Mouse (Mus musculus) ES-E14 (cell line): ENCODE measurements around the gene Gm20605. TPM values are rescaled to one million over a fixed set of nuclear protein-coding genes. Genes with fewer than 3 reads are reported as not detected.
A peak's percentile ranks its signal among the peaks of the same experiment; 100 is the strongest.

Experiments
- DNase-seq: peaks from one replicate; pipeline ENCODE4 v3.0.0-alpha.2; 2013; ENCODE audit warnings: low read depth, low spot score
- H3K27ac ChIP-seq: 2 replicates; pipeline ENCODE4 v1.5.1; 2012; ENCODE audit warnings: low read depth, mild to moderate bottlenecking, low read length, moderate library complexity, mixed read lengths; ENCODE audit not compliant: poor library complexity, insufficient read depth, severe bottlenecking
- H3K36me3 ChIP-seq: 2 replicates; pipeline ENCODE4 v1.6.1; 2012; ENCODE audit warnings: mild to moderate bottlenecking, low read length, moderate library complexity, mixed read lengths; ENCODE audit not compliant: control insufficient read depth, poor library complexity, insufficient read depth, severe bottlenecking
- H3K4me1 ChIP-seq, 2 experiments: fragments of 150-350 bp in 1 of 2; sonication (generic) in 1 of 2; 2 replicates each; pipeline ENCODE4 v1.6.1; 2012; ENCODE audit warnings: low read length in 2 of 2, mild to moderate bottlenecking in 1 of 2, mixed read lengths in 1 of 2; ENCODE audit not compliant: control insufficient read depth in 2 of 2, insufficient read depth in 2 of 2, poor library complexity in 1 of 2
- H3K4me3 ChIP-seq, 2 experiments: fragments of 150-350 bp in 1 of 2; sonication (generic) in 1 of 2; 2 replicates each; pipeline ENCODE4 v1.5.1; 2012; ENCODE audit warnings: low read length in 2 of 2, low read depth in 1 of 2, mild to moderate bottlenecking in 1 of 2, mixed read lengths in 1 of 2; ENCODE audit not compliant: insufficient read depth in 1 of 2, poor library complexity in 1 of 2, severe bottlenecking in 1 of 2
- H3K9ac ChIP-seq: 2 replicates; pipeline ENCODE4 v1.6.1; 2012; ENCODE audit warnings: low read depth, mild to moderate bottlenecking, low read length, mixed read lengths; ENCODE audit not compliant: poor library complexity, insufficient read depth, severe bottlenecking
- H3K9me3 ChIP-seq: fragments of 150-350 bp; sonication (generic); 2 replicates; pipeline ENCODE4 v1.6.1; 2012; ENCODE audit warnings: low read depth, mild to moderate bottlenecking, low read length; ENCODE audit not compliant: control insufficient read depth, insufficient read depth
- CHD2 ChIP-seq: IDR thresholded peaks from 2 replicates; pipeline ENCODE4 v1.6.1; 2014; ENCODE audit warnings: mild to moderate bottlenecking, low read depth, low read length, inconsistent platforms
- HCFC1 ChIP-seq: IDR thresholded peaks from 2 replicates; pipeline ENCODE4 v1.6.1; 2012; ENCODE audit warnings: low read length, inconsistent platforms, borderline replicate concordance; ENCODE audit not compliant: insufficient read depth
- MAFK ChIP-seq: IDR thresholded peaks from 2 replicates; pipeline ENCODE4 v1.6.1; 2014; ENCODE audit warnings: mild to moderate bottlenecking, low read depth, low read length, inconsistent platforms; ENCODE audit not compliant: insufficient read depth
- ZC3H11A ChIP-seq: IDR thresholded peaks from 2 replicates; pipeline ENCODE4 v1.6.1; 2012; ENCODE audit warnings: low read depth, mild to moderate bottlenecking, inconsistent platforms, low read length, borderline replicate concordance
- ZNF384 ChIP-seq: IDR thresholded peaks from 2 replicates; pipeline ENCODE4 v1.6.1; 2012; ENCODE audit warnings: low read depth, low read length, inconsistent platforms
- in situ Hi-C, 2 experiments: fragments of 600-800 bp; cut with MboI; formaldehyde crosslinking; loops; one replicate each; pipeline ENCODE4 v1.15.1; 2025; ENCODE audit warnings: low sequenced_read_pairs in 2 of 2, inconsistent platforms in 1 of 2; ENCODE audit not compliant: unreplicated experiment in 2 of 2
- total RNA-seq: library from RNA; depleted of rRNA; stranded (reverse); fragments of 300-350 nt; gene quantifications from 2 replicates; pipeline ENCODE4 v1.2.3, GENCODE M21; 2012

Gene Gm20605
- total RNA-seq, 1 experiment = 7.8 TPM

DNA sequence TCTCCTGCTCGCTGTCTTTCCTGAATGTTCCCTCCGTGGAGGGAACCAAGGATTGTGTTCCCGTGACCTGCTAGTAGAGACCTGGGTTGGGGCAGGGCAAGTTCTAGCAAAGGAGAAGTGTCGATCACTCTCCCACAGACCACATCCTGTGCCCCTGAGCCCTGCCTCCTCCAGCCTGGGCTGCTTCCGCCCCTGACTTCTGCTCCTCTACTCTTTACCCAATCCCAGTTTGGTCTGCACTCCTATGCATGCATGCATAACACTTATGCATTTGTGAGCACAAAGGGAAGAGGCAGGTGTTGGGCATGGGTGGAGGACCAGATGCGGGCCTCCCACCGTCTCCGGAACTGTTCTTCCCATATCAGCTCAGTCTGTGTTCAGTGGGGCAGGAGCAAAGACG is 2.2 kb downstream of the Gm20605 start:
- Histone ChIP-seq H3K27ac (peak overlapping the region; percentile 95), H3K9ac (peak overlapping the region; percentile 95), H3K9me3 (no peaks in the 10 kb centered on the region), H3K36me3 (peaks cover 17% of the 10 kb centered on the region), H3K4me3 (peak overlapping the region; percentile 97 to 99), H3K4me1 (peaks cover 2 to 23% of the 10 kb centered on the region in 2 experiments; a peak in 2 of 4 replicates)
- no peak for DNase-seq
- TF ChIP-seq CHD2 = no peak
- TF ChIP-seq MAFK = no peak
- TF ChIP-seq ZNF384 = no peak
- TF ChIP-seq HCFC1 = no peak
- TF ChIP-seq ZC3H11A = no peak
- in situ Hi-C loops = no loop called here

DNA sequence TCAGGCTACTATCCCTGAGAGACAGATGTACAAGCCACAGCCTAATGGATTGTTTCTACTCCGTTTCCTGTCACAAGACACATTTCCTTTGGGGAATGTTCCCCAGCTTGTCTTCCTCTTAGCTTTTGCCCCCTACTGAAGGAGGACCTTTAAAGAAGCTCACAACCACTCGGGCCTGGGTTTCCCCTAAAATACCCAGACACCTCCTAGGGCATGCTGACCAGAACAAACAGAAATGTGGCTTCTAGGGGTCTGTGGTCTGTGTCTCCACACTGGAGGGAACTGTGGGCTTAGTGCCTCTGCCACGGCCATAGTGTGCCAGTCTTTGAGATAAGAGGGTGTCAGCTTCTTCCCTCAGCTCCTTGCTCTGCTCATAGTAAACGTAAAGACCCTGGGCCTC is 2.6 kb downstream of the Gm20605 start:
- no peaks in the 10 kb centered on the region for H3K9me3 ChIP-seq
- H3K27ac ChIP-seq = peak overlapping the region; percentile 86
- peaks cover 21% of the 10 kb centered on the region for H3K36me3 ChIP-seq
- peaks cover 2 to 23% of the 10 kb centered on the region in 2 experiments; a peak in 3 of 4 replicates for H3K4me1 ChIP-seq
- no peak for DNase-seq
- no peak for TF ChIP-seq MAFK
- no peak for TF ChIP-seq CHD2
- TF ChIP-seq ZC3H11A = no peak
- TF ChIP-seq HCFC1 = no peak
- TF ChIP-seq ZNF384 = no peak
- peak overlapping the region; percentile 97 to 99; a peak in 3 of 4 replicates for H3K4me3 ChIP-seq
- in situ Hi-C loops = no loop called here
- peak overlapping the region; percentile 50; the same call in 1 of the 2 replicates for H3K9ac ChIP-seq

DNA sequence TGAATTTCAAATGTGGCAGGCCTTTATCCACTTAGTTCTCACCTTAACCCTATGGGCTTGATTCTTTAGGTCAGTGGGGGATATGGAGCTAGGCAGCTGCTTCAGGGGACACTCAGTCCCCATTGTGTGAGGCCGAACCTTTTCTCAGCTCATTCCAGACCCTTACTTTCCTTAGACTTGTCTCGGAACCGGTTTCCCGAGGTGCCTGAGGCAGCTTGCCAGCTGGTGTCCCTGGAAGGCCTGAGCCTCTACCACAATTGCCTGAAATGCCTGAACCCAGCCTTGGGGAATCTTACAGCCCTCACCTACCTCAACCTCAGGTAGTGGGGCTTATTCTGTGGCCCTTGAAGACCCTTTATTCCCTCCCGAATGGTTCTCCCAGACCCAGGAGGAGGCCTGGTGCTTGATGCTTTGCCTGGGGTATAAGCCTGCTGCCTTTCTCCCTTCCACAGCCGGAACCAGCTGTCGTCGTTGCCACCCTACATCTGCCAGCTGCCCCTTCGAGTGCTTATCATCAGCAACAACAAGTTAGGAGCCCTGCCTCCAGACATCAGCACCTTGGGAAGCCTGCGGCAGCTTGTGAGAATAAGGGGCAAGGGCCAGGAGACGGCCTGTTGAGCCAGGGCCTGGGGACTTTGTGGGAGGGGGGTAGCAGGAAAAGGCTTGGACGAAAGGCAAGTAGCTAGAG is 4.6 kb downstream of the Gm20605 start:
- peak overlapping the region; percentile 42; the same call in 1 of the 2 replicates for H3K27ac ChIP-seq
- peak overlapping the region; percentile 54; the same call in 1 of the 2 replicates for H3K9ac ChIP-seq
- H3K4me1 ChIP-seq = peaks cover 2 to 29% of the 10 kb centered on the region in 2 experiments; a peak in 3 of 4 replicates
- no peak for DNase-seq
- peaks cover 39% of the 10 kb centered on the region for H3K36me3 ChIP-seq
- H3K4me3 ChIP-seq = no peak overlapping the region; a peak in 1 of 4 replicates
- in situ Hi-C loops = no loop called here
- TF ChIP-seq HCFC1 (no peak), ZC3H11A (no peak), MAFK (no peak), ZNF384 (no peak), CHD2 (no peak)
- H3K9me3 ChIP-seq = no peaks in the 10 kb centered on the region

DNA sequence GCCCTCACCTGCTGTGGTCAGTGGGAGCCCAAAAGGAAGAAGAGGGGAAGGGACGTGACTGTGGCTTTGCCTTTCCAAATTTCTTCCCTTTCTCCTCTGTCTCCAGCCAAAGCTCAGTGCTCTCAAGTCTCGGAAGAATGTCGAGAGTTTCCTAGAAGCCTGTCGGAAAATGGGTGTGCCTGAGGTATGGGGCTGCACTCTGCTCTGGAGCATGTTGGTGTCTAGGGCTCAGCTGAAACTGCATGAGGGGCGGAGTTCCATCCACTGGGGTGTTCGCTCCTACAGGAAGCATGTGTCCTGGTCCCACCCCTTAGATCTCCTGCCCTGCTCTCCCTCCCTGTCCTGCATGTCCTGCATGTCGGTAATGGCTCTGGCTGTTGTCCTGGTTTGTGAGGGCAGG is 10.5 kb downstream of the Gm20605 start:
- no peak for DNase-seq
- TF ChIP-seq MAFK (no peak), HCFC1 (no peak), ZC3H11A (no peak), ZNF384 (no peak)
- Histone ChIP-seq H3K4me3 (peak overlapping the region; percentile 7 to 24; a peak in 2 of 4 replicates), H3K36me3 (peaks cover 53% of the 10 kb centered on the region), H3K9ac (peak overlapping the region; percentile 22; the same call in 1 of the 2 replicates), H3K9me3 (no peaks in the 10 kb centered on the region), H3K27ac (no peak overlapping the region), H3K4me1 (peaks cover 7 to 29% of the 10 kb centered on the region in 2 experiments; a peak in 3 of 4 replicates)
- in situ Hi-C loops = no loop called here
